Mouse (Mus musculus) olfactory bulb, adult 2 months (tissue): ENCODE data around the gene Eef1a1.

Experiments
- CTCF ChIP-seq: fragments of 200-500 bp; IDR thresholded peaks from 2 replicates; pipeline ENCODE4 v1.5.1; 2012; ENCODE audit warnings: low read depth, mild to moderate bottlenecking, low read length, moderate library complexity; ENCODE audit not compliant: insufficient read depth
- POLR2A ChIP-seq: fragments of 200-500 bp; IDR thresholded peaks from 2 replicates; pipeline ENCODE4 v1.6.1; 2012; ENCODE audit warnings: mild to moderate bottlenecking, low read depth, low read length, moderate library complexity; ENCODE audit not compliant: insufficient read depth

DNA sequence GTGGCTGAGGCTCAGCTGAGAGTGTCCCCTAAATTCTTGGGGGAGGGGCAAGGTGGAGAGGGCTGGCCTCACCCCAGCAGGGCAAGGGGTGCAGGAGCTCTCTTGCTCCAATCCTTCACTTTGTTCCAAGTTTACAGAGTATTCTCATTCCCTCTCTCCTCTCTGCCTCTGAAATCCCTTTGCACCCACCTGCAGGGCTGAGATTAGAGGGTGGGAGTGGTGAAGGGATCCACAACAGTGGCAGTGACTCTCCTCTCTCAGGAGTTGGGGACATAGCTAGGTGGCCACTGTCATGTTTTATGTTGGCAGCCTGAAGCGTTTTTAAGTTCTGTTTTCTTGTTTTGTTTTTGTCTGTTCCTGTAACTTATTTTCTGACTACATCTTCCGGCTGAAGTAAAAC, 59.4 kb downstream of the Eef1a1 start:
- TF ChIP-seq CTCF = no peak
- no peak for TF ChIP-seq POLR2A
